Comparison of ENCODE assay signal across 8 mouse cellular contexts in the genomic region with DNA sequence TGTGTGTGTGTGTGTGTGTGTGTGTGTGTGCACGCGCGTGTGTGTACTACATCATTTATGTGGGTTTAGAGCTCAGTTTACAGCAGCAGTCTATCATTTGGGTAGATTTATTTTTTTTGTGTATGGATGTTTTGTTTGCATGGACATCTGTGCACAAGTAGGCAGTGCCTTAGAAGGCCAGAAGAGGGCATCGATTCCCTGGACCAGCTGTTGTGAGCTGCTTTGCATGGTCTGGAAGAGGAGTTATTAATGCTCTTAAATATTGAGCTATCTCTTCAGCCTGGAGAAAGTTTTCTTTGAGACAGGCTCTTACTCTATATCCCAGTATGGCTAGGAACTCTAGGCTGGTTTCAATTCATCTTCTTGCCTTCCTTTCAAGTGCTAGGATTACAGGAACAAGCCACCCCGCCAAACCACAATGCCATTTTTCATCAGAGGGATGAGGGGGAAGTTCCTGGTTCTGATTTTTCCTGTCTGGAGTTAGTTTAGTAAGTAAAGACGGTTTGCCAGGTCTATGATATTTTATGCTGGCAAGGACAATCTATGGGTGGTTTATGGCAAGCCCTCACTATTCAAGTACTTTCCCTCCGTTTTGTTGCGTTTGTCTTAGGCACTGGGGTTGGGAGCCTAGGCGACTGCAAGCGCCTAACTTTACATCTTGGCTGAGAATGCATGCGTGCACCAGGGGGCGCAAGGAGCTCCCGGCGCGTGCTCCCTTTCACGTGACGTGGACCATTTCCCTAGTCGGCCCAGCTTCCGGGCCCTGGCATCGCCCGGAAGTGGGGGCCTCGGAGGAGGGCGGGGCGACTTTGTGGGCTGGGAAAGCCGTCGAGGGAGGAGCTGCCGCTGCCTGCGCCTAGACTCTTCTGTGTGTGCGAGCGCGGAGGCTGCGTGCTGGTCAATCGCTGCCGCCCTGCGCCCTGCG. TPM values are rescaled to one million over a fixed set of nuclear protein-coding genes. Genes with fewer than 3 reads are reported as not detected.
A peak's percentile ranks its signal among the peaks of the same experiment; 100 is the strongest.
DNase-seq lines count a peak whose midpoint lies in the region; ATAC-seq and TF ChIP-seq lines count a peak whose summit lies in the region.

Gene Atp7a (plus strand): TSS at position 859 of the 925 bp plus-strand sequence.

- 0 out of 2 replicates have a peak, but pooled peaks cover 2% of the 10 kb centered on the region for H3K4me1 ChIP-seq in forebrain, embryonic 14.5 days (ENCODE audit: control insufficient read depth, insufficient read depth, low read length)
- H3K4me1 ChIP-seq in lung, adult 2 months (ENCODE audit: control insufficient read depth, insufficient read depth, low read length), result 0 out of 2 replicates have a peak, but pooled peaks cover 3% of the 10 kb centered on the region

- intact Hi-C loops in heart, postnatal 14 days (cut with DNase I), result loop anchor here (2.0 to 5.0 kb wide), 3 partner anchors 74 to 161 kb away; partner anchors contain the start of gene Pgk1

- TF ChIP-seq CTCF in lung, adult 2 months (IDR thresholded peaks at IDR 0.05; ENCODE audit: insufficient read depth, low read length), result peak; percentile 72

- peak within 1 kb of the TSS; percentile 65 for H3K9ac ChIP-seq in forebrain, embryonic 14.5 days (ENCODE audit: low read length)

- H3K4me3 ChIP-seq in forebrain, embryonic 14.5 days (ENCODE audit: low read depth, low read length), result peak within 1 kb of the TSS; percentile 48
- peak within 1 kb of the TSS; percentile 77 for H3K4me3 ChIP-seq in lung, adult 2 months (replicated peaks; ENCODE audit: extremely low read depth, low read depth, low read length)

- no peaks in the 10 kb centered on the region for H3K9me3 ChIP-seq in forebrain, embryonic 14.5 days (replicated peaks; ENCODE audit: control insufficient read depth, low read length)

- peak within 1 kb of the TSS; percentile 52; the same call in 1 of the 2 replicates for H3K27ac ChIP-seq in forebrain, embryonic 14.5 days (ENCODE audit: low read depth, low read length)

- H3K27me3 ChIP-seq in forebrain, embryonic 14.5 days (replicated peaks; ENCODE audit: control insufficient read depth, insufficient read depth, low read length), result no peaks in the 10 kb centered on the region

- 25% methylated on average over 35 of the region's 36 CpGs for WGBS in forebrain, embryonic 14.5 days
- 24% methylated on average over 36 of the region's 36 CpGs for WGBS in lung, adult 2 months

- DNase-seq in ES-CJ7 (ENCODE audit: low read depth, low spot score), result peak; percentile 92
- DNase-seq in cerebellum, adult 11 months, result peak; percentile 77
- peak; percentile 95 for DNase-seq in forebrain, embryonic 14.5 days (ENCODE audit: low spot score)
- peak; percentile 91 to 92 for DNase-seq in heart, postnatal 14 days
- DNase-seq in layer of hippocampus, adult 18-20 months (ENCODE audit: low spot score in 2 of 2), result peak; percentile 79 to 91
- peak; percentile 82 for DNase-seq in lung, adult 2 months
- DNase-seq in thymus, adult 18-20 months, result peak; percentile 83 to 84

- peak within 1 kb of the TSS; percentile 51 for H3K4me2 ChIP-seq in forebrain, embryonic 14.5 days (ENCODE audit: low read length)

- no peaks in the 10 kb centered on the region for H3K36me3 ChIP-seq in forebrain, embryonic 14.5 days (ENCODE audit: control insufficient read depth, insufficient read depth, low read length)

- peak; percentile 99 for ATAC-seq in forebrain, embryonic 14.5 days
- ATAC-seq in neutrophil, adult 5-6 weeks (ENCODE audit: extremely low read depth, insufficient number of reproducible peaks, low FRiP score, poor library complexity, severe bottlenecking), result peak; percentile 98

- TF ChIP-seq POLR2A in lung, adult 2 months (IDR thresholded peaks at IDR 0.05; ENCODE audit: borderline replicate concordance, extremely low read depth, low read depth, low read length), result peak; percentile 94; the same call in 1 of the 2 replicates

RNA-seq across cellular contexts. Expression of gene Atp7a, which starts in this region (rescaled TPM):
- 15.8 and 18.1 TPM in 2 replicates for polyA plus RNA-seq in forebrain, embryonic 14.5 days (2014; fragmentation: Nextera tagmentation; extraction: Ambion mirVana)
- total RNA-seq in heart, postnatal 14 days (2021), result 10 to 100 TPM in 1 of 2 experiments, 1 to 10 TPM in 1; 9.0 to 10.5 TPM
- 1 to 10 TPM; 6.8 to 7.8 TPM for total RNA-seq in layer of hippocampus, adult 18-20 months (2021)
- 5.4 and 7.9 TPM in 2 replicates for polyA plus RNA-seq in lung, adult 2 months (2012; rRNA removed)
- 44.3 and 49.6 TPM in 2 replicates for total RNA-seq in neutrophil, adult 5-6 weeks (2017)

Comparison
In these comparisons a context has a peak if more than half of its experiments do, and no peak if none do; other contexts are left out.
1. Peak in every context shown above with its lines: DNase-seq, ATAC-seq, H3K4me3 ChIP-seq and H3K27ac ChIP-seq.